15 mouse cellular contexts compared by ENCODE assay signal in genomic region chr15:77230144-77230543, GRCm38 (mm10).
"Had no signal": no experiment of that assay in that cellular context is flagged by ENCODE, and none has a peak within 500 bp of the region (broad histone marks: within the 10 kb centered on the region; RNA-seq: fewer than 3 reads in every experiment).

No protein-coding gene starts in this region.

- H3K4me2 ChIP-seq: kidney, embryonic 15.5 days; liver, embryonic 11.5 days; liver, embryonic 15.5 days; lung, embryonic 15.5 days; midbrain, embryonic 11.5 days; stomach, embryonic 15.5 days had no signal

- ATAC-seq: midbrain, embryonic 16.5 days had no signal

- H3K36me3 ChIP-seq: kidney, embryonic 15.5 days; liver, embryonic 15.5 days; lung, embryonic 15.5 days; stomach, embryonic 15.5 days had no signal

- H3K9ac ChIP-seq: kidney, embryonic 15.5 days; liver, embryonic 15.5 days; lung, embryonic 15.5 days; stomach, embryonic 15.5 days had no signal

- H3K9me3 ChIP-seq: kidney, embryonic 15.5 days; limb, embryonic 10.5 days; liver, embryonic 15.5 days; lung, embryonic 15.5 days; megakaryocyte, embryonic 14.5 days; stomach, embryonic 15.5 days had no signal

- H3K27ac ChIP-seq: kidney, embryonic 15.5 days; limb, embryonic 10.5 days; liver, embryonic 15.5 days; lung, embryonic 15.5 days; macrophage; stomach, embryonic 15.5 days had no signal

- H3K27me3 ChIP-seq: kidney, embryonic 15.5 days; liver, embryonic 15.5 days; lung, embryonic 15.5 days; stomach, embryonic 15.5 days had no signal

- DNase-seq: kidney, postnatal 25 days; layer of hippocampus, adult 9-11 months; lung, postnatal 14 days; right cerebral cortex, postnatal 14 days; thymus, postnatal 4 days had no signal

- H3K4me3 ChIP-seq: kidney, embryonic 15.5 days; limb, embryonic 10.5 days; liver, embryonic 15.5 days; lung, embryonic 15.5 days; megakaryocyte, embryonic 14.5 days; stomach, embryonic 15.5 days had no signal

- H3K4me1 ChIP-seq: liver, embryonic 15.5 days; megakaryocyte, embryonic 14.5 days had no signal
